Mouse (Mus musculus): ENCODE results near the gene Klra9. TPM values are rescaled to one million over a fixed set of nuclear protein-coding genes. Genes with fewer than 3 reads are reported as not detected.
"Not testable (repeated sequence)": the region's sequence is repeated elsewhere in the genome, so short reads cannot be mapped to it uniquely, and the experiment has no call there.

The Klra9 gene
- not detected in 2 replicates for total RNA-seq (2012; rRNA removed)

DNA sequence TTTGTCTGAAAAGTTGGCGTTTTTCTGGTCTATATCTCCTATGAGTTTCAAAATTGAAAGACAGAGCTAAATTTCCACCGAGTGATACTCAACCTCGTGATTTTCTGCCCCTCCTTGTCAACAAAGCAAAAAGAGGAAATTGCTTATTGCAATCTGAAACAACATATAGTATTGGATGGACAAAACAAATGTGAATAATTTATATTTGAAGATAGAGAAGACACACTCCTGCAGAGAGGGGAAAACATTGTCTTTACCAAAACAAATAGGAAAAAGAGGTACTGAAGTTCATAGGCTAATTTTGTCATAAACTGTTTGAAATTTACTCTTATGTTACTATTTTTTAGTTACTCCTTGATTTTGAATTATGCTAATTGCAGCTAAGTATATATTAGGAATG is at the start of gene Klra9:
Gene Klra9, minus strand, starts transcription at position 101 of the 400 bp plus-strand sequence.
- H3K27ac ChIP-seq (ENCODE audit: insufficient read depth, low read depth, low read length, poor library complexity, severe bottlenecking); H3K9ac ChIP-seq (ENCODE audit: insufficient read depth, low read depth, low read length, poor library complexity, severe bottlenecking); DNase-seq (ENCODE audit: low read depth, low spot score); H3K36me3 ChIP-seq (ENCODE audit: control insufficient read depth, insufficient read depth, low read length, poor library complexity, severe bottlenecking); H3K9me3 ChIP-seq (ENCODE audit: control insufficient read depth, insufficient read depth, low read depth, low read length); in situ Hi-C loops (cut with MboI; ENCODE audit: low sequenced_read_pairs in 2 of 2, unreplicated experiment in 2 of 2); H3K4me3 ChIP-seq (ENCODE audit: insufficient read depth in 1 of 2, low read depth in 1 of 2, low read length in 2 of 2, poor library complexity in 1 of 2, severe bottlenecking in 1 of 2); H3K4me1 ChIP-seq (ENCODE audit: control insufficient read depth in 2 of 2, insufficient read depth in 2 of 2, low read length in 2 of 2, poor library complexity in 1 of 2): not testable (repeated sequence)

DNA sequence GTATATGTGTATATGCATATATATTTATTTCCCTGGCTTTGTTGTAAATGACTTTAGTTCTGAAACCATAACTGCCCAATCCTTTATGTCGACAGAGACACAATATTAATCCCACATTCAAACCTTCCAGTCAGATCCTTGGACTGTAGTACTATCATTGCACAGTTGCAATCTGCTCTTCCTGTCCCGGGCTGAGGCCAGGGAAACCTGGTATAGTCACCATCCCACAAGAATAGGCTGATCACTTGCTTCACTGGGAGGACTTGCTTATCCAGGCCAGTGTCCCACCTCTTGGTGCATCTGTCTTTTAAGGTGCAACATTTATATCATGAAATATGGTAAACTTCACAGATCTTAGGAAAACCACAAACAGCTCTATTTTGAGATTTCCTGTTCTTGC is 44.6 kb upstream of the Klra9 start:
- TF ChIP-seq HCFC1 (IDR thresholded peaks at IDR 0.05; ENCODE audit: borderline replicate concordance, insufficient read depth, low read length) (no peak), ZC3H11A (IDR thresholded peaks at IDR 0.05; ENCODE audit: borderline replicate concordance, low read depth, low read length) (no peak), ZNF384 (IDR thresholded peaks at IDR 0.05; ENCODE audit: low read depth, low read length) (no peak)
- Histone ChIP-seq H3K9ac (ENCODE audit: insufficient read depth, low read depth, low read length, poor library complexity, severe bottlenecking) (no peak overlapping the region), H3K9me3 (ENCODE audit: control insufficient read depth, insufficient read depth, low read depth, low read length) (no peaks in the 10 kb centered on the region), H3K4me3 (ENCODE audit: insufficient read depth in 1 of 2, low read depth in 1 of 2, low read length in 2 of 2, poor library complexity in 1 of 2, severe bottlenecking in 1 of 2) (no peak overlapping the region), H3K36me3 (ENCODE audit: control insufficient read depth, insufficient read depth, low read length, poor library complexity, severe bottlenecking) (no peaks in the 10 kb centered on the region), H3K4me1 (ENCODE audit: control insufficient read depth in 2 of 2, insufficient read depth in 2 of 2, low read length in 2 of 2, poor library complexity in 1 of 2) (no peaks in the 10 kb centered on the region), H3K27ac (ENCODE audit: insufficient read depth, low read depth, low read length, poor library complexity, severe bottlenecking) (no peak overlapping the region)
- in situ Hi-C loops (cut with MboI; ENCODE audit: low sequenced_read_pairs in 2 of 2, unreplicated experiment in 2 of 2), result loop anchor here in 1 of 2 experiments (10.0 kb wide), 1 partner anchor 363 kb away; the partner anchor contains the start of gene Klra17
- no peak for DNase-seq (ENCODE audit: low read depth, low spot score)

DNA sequence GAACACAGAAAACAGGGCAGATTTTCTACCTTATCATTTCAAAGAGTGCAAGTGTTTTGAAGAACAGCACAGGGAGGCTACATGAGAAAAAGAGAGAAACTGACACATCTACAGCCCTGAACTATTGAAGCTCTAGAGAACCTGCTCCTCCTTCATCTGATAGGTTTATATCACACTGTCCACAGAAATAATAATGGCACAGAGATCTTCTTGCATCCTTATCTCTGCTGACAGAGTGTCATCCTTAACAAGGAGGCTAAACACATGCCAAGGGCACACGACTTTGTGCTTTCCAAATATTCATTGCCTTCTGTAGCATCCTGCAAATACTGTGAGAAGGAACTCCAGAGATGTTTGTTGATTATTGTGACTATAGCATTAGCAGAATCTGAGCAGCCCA is 43.7 kb upstream of the Klra9 start:
- in situ Hi-C loops (cut with MboI; ENCODE audit: low sequenced_read_pairs in 2 of 2, unreplicated experiment in 2 of 2), result loop anchor here in 1 of 2 experiments (10.0 kb wide), 1 partner anchor 362 kb away; the partner anchor contains the start of gene Klra17
- H3K27ac ChIP-seq (ENCODE audit: insufficient read depth, low read depth, low read length, poor library complexity, severe bottlenecking), result no peak overlapping the region
- H3K4me3 ChIP-seq (ENCODE audit: insufficient read depth in 1 of 2, low read depth in 1 of 2, low read length in 2 of 2, poor library complexity in 1 of 2, severe bottlenecking in 1 of 2), result no peak overlapping the region
- no peak overlapping the region for H3K9ac ChIP-seq (ENCODE audit: insufficient read depth, low read depth, low read length, poor library complexity, severe bottlenecking)
- no peaks in the 10 kb centered on the region for H3K36me3 ChIP-seq (ENCODE audit: control insufficient read depth, insufficient read depth, low read length, poor library complexity, severe bottlenecking)
- no peak for DNase-seq (ENCODE audit: low read depth, low spot score)
- H3K9me3 ChIP-seq (ENCODE audit: control insufficient read depth, insufficient read depth, low read depth, low read length), result no peaks in the 10 kb centered on the region
- no peaks in the 10 kb centered on the region for H3K4me1 ChIP-seq (ENCODE audit: control insufficient read depth in 2 of 2, insufficient read depth in 2 of 2, low read length in 2 of 2, poor library complexity in 1 of 2)
- TF ChIP-seq ZNF384 (IDR thresholded peaks at IDR 0.05; ENCODE audit: low read depth, low read length), result no peak
- no peak for TF ChIP-seq MAFK (IDR thresholded peaks at IDR 0.05; ENCODE audit: insufficient read depth, low read depth, low read length)
- TF ChIP-seq ZC3H11A (IDR thresholded peaks at IDR 0.05; ENCODE audit: borderline replicate concordance, low read depth, low read length), result no peak
- TF ChIP-seq HCFC1 (IDR thresholded peaks at IDR 0.05; ENCODE audit: borderline replicate concordance, insufficient read depth, low read length), result no peak
- no peak for TF ChIP-seq CHD2 (IDR thresholded peaks at IDR 0.05; ENCODE audit: low read depth, low read length)

GRCm38 (mm10) chr6:130233222-130233621 is 40.3 kb upstream of the Klra9 start, which contains the start of gene Klra7:
Gene Klra7 (minus strand): TSS chr6:130233322.
- in situ Hi-C loops (cut with MboI; ENCODE audit: low sequenced_read_pairs in 2 of 2, unreplicated experiment in 2 of 2), result loop anchor here (5.0 to 10.0 kb wide), 2 partner anchors 358 to 361 kb away; partner anchors contain the start of gene Klra17 (in 1 of the 2)
- no peak within 1 kb of the TSS for H3K4me3 ChIP-seq (ENCODE audit: insufficient read depth in 1 of 2, low read depth in 1 of 2, low read length in 2 of 2, poor library complexity in 1 of 2, severe bottlenecking in 1 of 2)
- no peak for DNase-seq (ENCODE audit: low read depth, low spot score)
- no peak within 1 kb of the TSS for H3K27ac ChIP-seq (ENCODE audit: insufficient read depth, low read depth, low read length, poor library complexity, severe bottlenecking)
- H3K9ac ChIP-seq (ENCODE audit: insufficient read depth, low read depth, low read length, poor library complexity, severe bottlenecking), result no peak within 1 kb of the TSS
- TF ChIP-seq ZC3H11A (IDR thresholded peaks at IDR 0.05; ENCODE audit: borderline replicate concordance, low read depth, low read length), result no peak
- no peak for TF ChIP-seq CHD2 (IDR thresholded peaks at IDR 0.05; ENCODE audit: low read depth, low read length)
- no peak for TF ChIP-seq HCFC1 (IDR thresholded peaks at IDR 0.05; ENCODE audit: borderline replicate concordance, insufficient read depth, low read length)
- no peaks in the 10 kb centered on the region for H3K36me3 ChIP-seq (ENCODE audit: control insufficient read depth, insufficient read depth, low read length, poor library complexity, severe bottlenecking)
- H3K4me1 ChIP-seq (ENCODE audit: control insufficient read depth in 2 of 2, insufficient read depth in 2 of 2, low read length in 2 of 2, poor library complexity in 1 of 2), result no peaks in the 10 kb centered on the region
- H3K9me3 ChIP-seq (ENCODE audit: control insufficient read depth, insufficient read depth, low read depth, low read length), result no peaks in the 10 kb centered on the region

DNA sequence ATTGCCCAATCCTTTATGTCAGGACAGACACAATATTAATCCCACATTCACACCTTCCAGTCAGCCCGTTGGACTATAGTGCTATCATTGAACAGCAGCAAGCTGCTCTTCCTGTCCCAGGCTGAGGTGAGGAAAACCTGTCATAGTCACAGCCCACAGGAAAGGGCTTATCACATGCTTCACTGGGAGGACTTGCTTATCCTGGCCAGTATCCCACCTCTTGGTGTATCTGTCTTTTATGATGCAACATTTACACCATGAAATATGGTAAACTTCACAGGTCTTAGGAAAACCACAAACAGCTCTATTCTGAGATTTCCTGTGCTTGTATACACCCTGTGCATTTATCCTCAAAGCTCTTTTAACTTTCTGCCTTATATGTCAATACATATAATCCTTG is 4.5 kb upstream of the Klra9 start:
- H3K4me3 ChIP-seq (ENCODE audit: insufficient read depth in 1 of 2, low read depth in 1 of 2, low read length in 2 of 2, poor library complexity in 1 of 2, severe bottlenecking in 1 of 2); H3K27ac ChIP-seq (ENCODE audit: insufficient read depth, low read depth, low read length, poor library complexity, severe bottlenecking); H3K4me1 ChIP-seq (ENCODE audit: control insufficient read depth in 2 of 2, insufficient read depth in 2 of 2, low read length in 2 of 2, poor library complexity in 1 of 2); DNase-seq (ENCODE audit: low read depth, low spot score); H3K9me3 ChIP-seq (ENCODE audit: control insufficient read depth, insufficient read depth, low read depth, low read length); H3K36me3 ChIP-seq (ENCODE audit: control insufficient read depth, insufficient read depth, low read length, poor library complexity, severe bottlenecking); in situ Hi-C loops (cut with MboI; ENCODE audit: low sequenced_read_pairs in 2 of 2, unreplicated experiment in 2 of 2); H3K9ac ChIP-seq (ENCODE audit: insufficient read depth, low read depth, low read length, poor library complexity, severe bottlenecking): not testable (repeated sequence)

DNA sequence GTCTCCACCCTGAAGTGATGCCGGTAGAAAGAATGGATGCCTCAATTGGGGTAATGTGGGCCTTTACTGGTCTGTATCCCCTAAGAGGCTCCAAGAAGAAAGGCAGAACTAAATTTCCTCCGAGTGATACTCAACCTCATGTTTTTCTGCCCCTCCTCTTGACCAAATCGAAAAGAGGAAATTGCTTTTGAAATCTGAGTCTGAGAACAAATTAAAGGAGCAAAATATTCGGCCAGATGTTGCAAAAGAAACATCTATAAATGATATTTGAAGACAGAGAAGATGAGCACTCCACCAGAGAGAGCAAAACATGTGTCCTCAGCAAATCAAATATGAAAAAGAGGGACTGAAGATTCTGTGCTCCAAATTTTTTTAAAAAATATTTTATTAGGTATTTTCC is 63.1 kb downstream of the Klra9 start, which contains the start of gene Klra8:
Gene Klra8, minus strand, starts transcription at position 101 of the 400 bp plus-strand sequence.
- H3K4me1 ChIP-seq (ENCODE audit: control insufficient read depth in 2 of 2, insufficient read depth in 2 of 2, low read length in 2 of 2, poor library complexity in 1 of 2); DNase-seq (ENCODE audit: low read depth, low spot score); H3K27ac ChIP-seq (ENCODE audit: insufficient read depth, low read depth, low read length, poor library complexity, severe bottlenecking); H3K9ac ChIP-seq (ENCODE audit: insufficient read depth, low read depth, low read length, poor library complexity, severe bottlenecking); H3K36me3 ChIP-seq (ENCODE audit: control insufficient read depth, insufficient read depth, low read length, poor library complexity, severe bottlenecking); in situ Hi-C loops (cut with MboI; ENCODE audit: low sequenced_read_pairs in 2 of 2, unreplicated experiment in 2 of 2); H3K4me3 ChIP-seq (ENCODE audit: insufficient read depth in 1 of 2, low read depth in 1 of 2, low read length in 2 of 2, poor library complexity in 1 of 2, severe bottlenecking in 1 of 2); H3K9me3 ChIP-seq (ENCODE audit: control insufficient read depth, insufficient read depth, low read depth, low read length): not testable (repeated sequence)
